Mouse (Mus musculus) testis, adult 2 months (tissue): ENCODE measurements around the gene Gm10226. TPM values are rescaled to one million over a fixed set of nuclear protein-coding genes. Genes with fewer than 3 reads are reported as not detected.
A peak's percentile ranks its signal among the peaks of the same experiment; 100 is the strongest.
"Not testable (repeated sequence)": the region's sequence is repeated elsewhere in the genome, so short reads cannot be mapped to it uniquely, and the experiment has no call there.

Source experiments
- H3K27ac ChIP-seq: fragments of 200-500 bp; 2 replicates; pipeline ENCODE4 v1.5.1; 2012; ENCODE audit warnings: low read depth, low read length; ENCODE audit not compliant: control insufficient read depth, insufficient read depth
- H3K27me3 ChIP-seq: fragments of 200-500 bp; 2 replicates; pipeline ENCODE4 v1.6.1; 2012; ENCODE audit warnings: mild to moderate bottlenecking, low read length, moderate library complexity; ENCODE audit not compliant: control insufficient read depth, insufficient read depth
- H3K36me3 ChIP-seq: fragments of 200-500 bp; 2 replicates; pipeline ENCODE4 v1.6.1; 2012; ENCODE audit warnings: mild to moderate bottlenecking, low read length; ENCODE audit not compliant: control insufficient read depth, insufficient read depth
- H3K4me1 ChIP-seq: fragments of 200-500 bp; 2 replicates; pipeline ENCODE4 v1.6.1; 2012; ENCODE audit warnings: low read length; ENCODE audit not compliant: control insufficient read depth, insufficient read depth
- H3K4me3 ChIP-seq: fragments of 200-500 bp; 2 replicates; pipeline ENCODE4 v1.5.1; 2012; ENCODE audit warnings: low read depth, mild to moderate bottlenecking, low read length, moderate library complexity, mixed read lengths; ENCODE audit not compliant: control insufficient read depth
- CTCF ChIP-seq: fragments of 200-500 bp; IDR thresholded peaks from 2 replicates; pipeline ENCODE4 v1.5.1; 2012; ENCODE audit warnings: low read depth, mild to moderate bottlenecking, inconsistent platforms, low read length, moderate library complexity; ENCODE audit not compliant: control insufficient read depth, insufficient read depth, insufficient replicate concordance
- POLR2A ChIP-seq: fragments of 200-500 bp; IDR thresholded peaks from 2 replicates; pipeline ENCODE4 v1.6.1; 2012; ENCODE audit warnings: low read depth, mild to moderate bottlenecking, inconsistent platforms, low read length, moderate library complexity; ENCODE audit not compliant: control insufficient read depth
- polyA plus RNA-seq: library from polyadenylated mRNA; depleted of rRNA; stranded (reverse); fragments of >200 nt; gene quantifications from 2 replicates; pipeline ENCODE4 v1.2.3, GENCODE M21; 2012

The Gm10226 gene
- polyA plus RNA-seq, 1 experiment, result not detected

DNA sequence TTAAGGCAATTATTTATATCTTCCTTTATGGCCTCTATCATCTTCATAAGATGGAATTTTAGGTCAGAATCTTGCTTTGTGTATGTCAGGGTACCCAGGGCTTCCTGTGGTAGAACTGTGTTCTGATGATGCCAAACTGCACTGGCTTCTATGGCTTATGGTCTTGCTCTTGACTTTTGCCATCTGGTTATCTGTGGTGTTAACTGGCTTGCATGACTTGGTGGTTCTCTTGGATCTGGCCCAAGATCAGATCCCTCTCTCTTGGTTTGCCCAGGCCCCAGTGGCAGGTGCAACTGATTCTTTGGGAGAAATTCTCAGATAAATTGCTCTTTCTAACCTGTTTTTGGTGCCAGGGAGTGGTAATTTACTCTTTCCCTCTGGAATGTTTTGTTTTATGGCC is 4.4 kb downstream of the Gm10226 start:
- Histone ChIP-seq H3K4me1 (no peaks in the 10 kb centered on the region), H3K27ac (no peak overlapping the region)

DNA sequence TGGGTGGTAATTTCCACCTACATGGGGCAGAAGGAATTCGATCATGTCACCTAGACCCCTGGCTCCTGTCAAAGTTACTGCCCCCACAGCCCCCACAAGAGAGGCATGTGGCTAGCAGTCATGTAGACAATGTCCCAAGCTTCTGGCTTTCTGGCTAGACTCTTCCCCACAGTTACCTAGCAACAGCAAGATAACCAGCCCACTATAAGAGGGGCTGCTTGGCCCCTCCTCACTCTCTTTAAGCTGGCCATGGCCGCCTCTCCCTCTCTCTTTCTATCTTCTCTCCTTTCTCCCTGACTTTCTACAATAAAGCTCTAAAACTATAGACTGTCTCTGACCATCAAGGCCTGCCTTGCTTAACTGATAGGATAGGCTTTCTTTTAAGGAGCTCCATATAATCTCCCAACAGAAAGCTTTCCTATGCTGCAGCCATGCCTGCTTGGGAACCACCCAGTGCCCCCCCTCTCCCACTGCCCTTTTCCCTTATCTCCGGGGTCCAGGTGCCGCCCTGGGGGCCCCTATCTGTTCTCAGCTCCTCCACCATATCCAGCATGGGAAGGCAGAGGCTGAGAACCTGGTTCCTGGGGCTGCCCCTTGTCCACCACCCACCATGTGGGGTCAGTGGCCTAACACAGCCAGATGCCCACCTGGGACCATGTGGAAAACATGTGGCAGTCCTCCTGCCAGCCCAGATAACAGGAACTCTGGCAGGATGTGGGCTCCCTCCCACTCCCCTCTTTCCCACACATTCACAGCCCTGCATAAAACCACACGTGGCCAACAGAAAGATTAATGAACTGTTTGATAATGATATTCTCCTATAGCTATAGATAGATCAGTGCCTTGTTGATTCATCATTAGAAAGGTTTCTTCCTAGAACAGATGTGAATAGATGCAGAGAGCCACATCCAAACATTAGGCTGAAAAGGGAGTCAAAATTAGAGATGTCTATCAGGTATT is 10.9 kb downstream of the Gm10226 start:
- H3K4me3 ChIP-seq, result no peak overlapping the region
- peaks cover 6% of the 10 kb centered on the region; the same call in 1 of the 2 replicates for H3K4me1 ChIP-seq
- no peak overlapping the region for H3K27ac ChIP-seq
- TF ChIP-seq CTCF (no peak), POLR2A (no peak)
- no peaks in the 10 kb centered on the region for H3K36me3 ChIP-seq
- H3K27me3 ChIP-seq, result no peaks in the 10 kb centered on the region

More for the DNA sequence above, 4.4 kb downstream of the Gm10226 start:
- H3K36me3 ChIP-seq, result no peaks in the 10 kb centered on the region
- no peak for TF ChIP-seq POLR2A
- no peak for TF ChIP-seq CTCF
- H3K27me3 ChIP-seq, result no peaks in the 10 kb centered on the region
- no peak overlapping the region for H3K4me3 ChIP-seq

DNA sequence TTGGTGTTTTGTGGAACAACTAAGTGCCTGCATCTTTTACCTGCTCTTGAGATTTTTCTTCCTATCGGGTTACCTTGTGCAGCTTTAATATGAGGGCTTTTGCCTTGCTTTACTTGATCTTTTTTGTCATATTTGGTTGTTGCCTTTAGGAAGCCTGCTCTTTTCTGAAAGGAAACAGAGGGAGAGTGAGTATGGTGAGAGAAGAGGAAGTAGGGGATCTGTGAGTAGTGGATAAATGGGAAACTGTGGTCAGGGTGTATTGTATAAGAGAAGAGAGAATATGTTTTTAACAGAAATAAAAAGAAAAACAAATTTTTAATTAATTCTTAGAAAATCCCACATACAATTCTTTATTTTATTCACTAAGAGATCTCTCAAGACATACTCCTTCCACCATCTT is 11.8 kb downstream of the Gm10226 start:
- H3K27ac ChIP-seq, result no peak overlapping the region
- no peaks in the 10 kb centered on the region for H3K36me3 ChIP-seq
- no peak for TF ChIP-seq CTCF
- no peak for TF ChIP-seq POLR2A
- H3K27me3 ChIP-seq, result no peaks in the 10 kb centered on the region
- H3K4me1 ChIP-seq, result peaks cover 8% of the 10 kb centered on the region; the same call in 1 of the 2 replicates
- H3K4me3 ChIP-seq, result no peak overlapping the region

DNA sequence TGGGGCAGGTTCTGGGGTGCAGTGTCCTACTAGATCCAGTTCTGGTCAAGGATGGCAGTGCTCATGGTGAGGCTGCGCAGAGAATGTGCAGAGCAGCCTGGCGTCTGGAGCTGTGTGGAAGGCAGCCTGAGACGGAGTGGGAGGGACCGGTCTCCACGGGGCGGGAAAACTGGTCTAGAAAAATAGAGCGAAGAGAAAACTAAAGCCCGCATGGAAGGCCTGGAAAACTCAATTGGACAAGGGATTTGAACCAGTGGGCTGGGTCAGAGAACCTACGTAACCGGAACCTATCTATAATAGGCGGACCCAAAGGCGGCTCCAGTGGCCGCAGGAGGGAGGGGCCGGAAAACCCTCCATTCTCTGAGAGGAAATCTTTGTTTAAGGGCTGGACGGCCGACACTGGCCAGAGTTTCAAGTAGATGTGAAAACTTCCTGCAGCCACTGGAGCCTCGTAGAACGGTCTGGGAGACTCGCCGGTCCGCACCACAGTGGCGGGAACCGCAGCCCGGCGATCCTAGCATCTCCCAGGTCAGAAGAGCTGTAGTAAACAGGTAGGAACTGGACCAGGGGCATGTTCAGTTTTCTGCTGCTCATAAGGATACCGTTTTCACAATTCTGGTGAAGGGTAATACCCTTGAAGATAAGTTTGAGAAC is 15.8 kb downstream of the Gm10226 start, which contains the start of gene Zfp760:
Zfp760 (plus strand) TSS at position 399 of the 654 bp plus-strand sequence.
- Histone ChIP-seq H3K36me3 (no peaks in the 10 kb centered on the region), H3K4me3 (peak within 1 kb of the TSS; percentile 82), H3K27me3 (no peaks in the 10 kb centered on the region), H3K4me1 (peaks cover 6% of the 10 kb centered on the region; the same call in 1 of the 2 replicates), H3K27ac (peak within 1 kb of the TSS; percentile 18)
- TF ChIP-seq CTCF, result no peak
- no peak for TF ChIP-seq POLR2A

DNA sequence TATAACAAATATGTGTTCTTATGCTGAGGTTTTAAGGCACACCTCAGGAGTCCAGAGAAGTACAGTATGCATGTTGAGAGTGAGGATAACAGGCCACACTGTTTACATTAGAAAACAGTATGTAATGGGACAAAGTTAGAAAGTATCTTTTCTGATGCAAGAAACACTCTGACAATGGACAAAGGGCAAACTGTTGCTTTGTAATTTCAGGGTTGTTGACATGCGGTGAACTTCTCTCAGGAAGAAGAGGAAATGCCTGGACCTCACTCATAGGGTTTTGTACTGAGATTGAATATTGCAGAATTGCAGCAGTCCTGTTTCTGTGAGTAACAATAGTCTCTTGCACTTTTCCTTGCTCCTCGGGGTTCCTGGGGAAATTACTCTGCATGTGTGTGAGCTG is 16.7 kb downstream of the Gm10226 start:
- Histone ChIP-seq H3K27ac (no peak overlapping the region), H3K27me3 (no peaks in the 10 kb centered on the region), H3K4me1 (peaks cover 6% of the 10 kb centered on the region; the same call in 1 of the 2 replicates), H3K4me3 (no peak overlapping the region), H3K36me3 (no peaks in the 10 kb centered on the region)
- TF ChIP-seq POLR2A (no peak), CTCF (no peak)

DNA sequence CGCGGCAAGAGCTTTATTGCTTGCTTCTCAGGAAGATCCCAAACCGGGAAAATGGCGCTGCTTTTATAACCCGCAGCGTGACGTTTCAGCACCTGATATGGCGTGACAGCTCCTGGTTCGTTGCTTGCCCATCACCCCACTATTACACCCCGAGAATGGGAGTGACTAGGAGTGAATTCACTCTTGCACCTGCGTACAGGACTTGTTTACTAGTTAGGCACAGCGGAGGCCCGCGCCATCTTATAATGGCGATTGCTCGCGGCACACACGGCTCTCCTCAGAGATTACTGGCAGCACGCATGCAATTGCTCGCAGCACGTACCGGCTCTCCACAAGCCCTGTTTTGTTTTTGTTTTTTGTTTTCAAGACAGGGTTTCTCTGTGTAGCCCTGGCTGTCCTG is 38.8 kb downstream of the Gm10226 start, which contains the start of gene Zfp229:
Zfp229 (plus strand) TSS at position 301 of the 400 bp plus-strand sequence.
- not testable (repeated sequence) for H3K36me3 ChIP-seq, H3K4me1 ChIP-seq, H3K27ac ChIP-seq, H3K27me3 ChIP-seq, H3K4me3 ChIP-seq

DNA sequence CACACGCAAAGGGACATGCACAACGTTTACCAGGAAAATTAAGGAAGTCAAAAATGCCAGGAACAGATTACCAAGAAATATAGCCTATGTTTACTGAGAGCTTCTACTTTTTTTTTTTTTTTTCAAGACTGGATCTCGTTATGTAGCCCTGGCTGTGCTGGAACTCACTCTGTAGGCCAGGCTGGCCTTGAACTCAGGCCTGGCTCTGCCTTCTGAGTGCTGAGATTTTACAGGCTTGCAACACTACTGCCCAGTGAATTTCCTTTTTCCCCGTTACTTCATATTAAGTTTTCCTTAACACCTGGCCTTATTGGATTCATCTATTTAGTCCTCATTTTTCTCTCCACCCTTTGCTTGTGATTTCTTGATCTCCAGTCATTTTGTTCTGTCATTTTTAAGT is 41.4 kb downstream of the Gm10226 start:
- H3K4me1 ChIP-seq, result no peaks in the 10 kb centered on the region
- H3K4me3 ChIP-seq, result peak overlapping the region; percentile 97; the same call in 1 of the 2 replicates
- H3K27ac ChIP-seq, result peak overlapping the region; percentile 80
- H3K36me3 ChIP-seq, result no peaks in the 10 kb centered on the region
- H3K27me3 ChIP-seq, result no peaks in the 10 kb centered on the region
- no peak for TF ChIP-seq POLR2A
- no peak for TF ChIP-seq CTCF
